Mouse (Mus musculus) monocyte, adult 5-6 weeks (primary cell): ENCODE data around the gene Pitx1. TPM values are rescaled to one million over a fixed set of nuclear protein-coding genes. Genes with fewer than 3 reads are reported as not detected.

Source experiments
- ATAC-seq: fragments of 153-309, 156-312 bp; replicated peaks from 2 replicates; pipeline ENCODE4 v1.8.0; 2017; ENCODE audit warnings: mild to moderate bottlenecking; ENCODE audit not compliant: low TSS enrichment, insufficient number of reproducible peaks, severe bottlenecking, poor library complexity, low FRiP score
- total RNA-seq: library from RNA; stranded (forward); fragments of 200-1000, 200-491, 200-594 nt; gene quantifications from 3 replicates; pipeline ENCODE4 v1.2.3, GENCODE M21; 2017

The Pitx1 gene
- total RNA-seq, 1 experiment from 2014 or later, result not detected

GRCm38 (mm10) chr13:55809041-55809623, 26.9 kb downstream of the Pitx1 start:
- ATAC-seq, result no peak

- no peak for ATAC-seq
Observed at GRCm38 (mm10) chr13:55803973-55804372, 32.0 kb downstream of the Pitx1 start.

GRCm38 (mm10) chr13:55801246-55801645, 34.7 kb downstream of the Pitx1 start:
- ATAC-seq, result no peak

DNA sequence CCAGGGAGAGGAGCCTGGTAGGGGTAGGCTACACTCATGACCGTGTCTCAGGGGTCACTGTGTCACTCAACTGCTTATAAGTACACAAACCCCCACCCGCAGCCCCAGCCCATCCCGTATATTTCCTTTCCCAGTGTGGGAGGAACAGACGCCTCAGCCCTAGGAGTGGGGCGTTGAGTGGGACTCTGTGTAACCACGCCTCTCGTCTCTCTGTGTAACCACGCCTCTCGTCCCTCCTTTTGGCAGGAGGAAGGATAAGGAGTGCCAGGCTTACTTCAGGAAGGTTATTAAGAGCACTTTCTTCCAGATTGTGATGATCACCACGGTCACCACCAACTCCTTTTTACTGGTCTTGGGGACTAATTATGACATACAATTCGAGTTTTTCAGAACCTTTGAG, 49.9 kb downstream of the Pitx1 start:
- ATAC-seq, result no peak

GRCm38 (mm10) chr13:55784268-55784667, 51.7 kb downstream of the Pitx1 start, which contains the start of gene Catsper3:
Catsper3 (plus strand) TSS chr13:55784568.
- ATAC-seq, result no peak

GRCm38 (mm10) chr13:55775056-55775455, 60.9 kb downstream of the Pitx1 start:
- no peak for ATAC-seq

Other genes with a start within 250 kb of the Pitx1 start
- gene B4galt7, start 236.3 kb downstream of the Pitx1 start, total RNA-seq, result 23.1 to 47.1 TPM (median 26.2 TPM) in 3 replicates
- 26.6 to 41.4 TPM (median 37.6 TPM) in 3 replicates for gene Caml, start 213.2 kb downstream of the Pitx1 start, total RNA-seq
- gene Ddx46, start 201.2 kb downstream of the Pitx1 start, total RNA-seq, result 123 to 183 TPM (median 145 TPM) in 3 replicates
- 37.5 to 51.1 TPM (median 49.4 TPM) in 3 replicates for gene B230219D22Rik, start 143.1 kb downstream of the Pitx1 start, total RNA-seq
- 27.3 to 47.8 TPM (median 47.6 TPM) in 3 replicates for gene Txndc15, start 121.5 kb downstream of the Pitx1 start, total RNA-seq
- 18.4 to 47.8 TPM (median 21.5 TPM) in 3 replicates for gene Pcbd2, start 108.8 kb downstream of the Pitx1 start, total RNA-seq
- not detected in 3 replicates for gene Catsper3, start 51.6 kb downstream of the Pitx1 start, total RNA-seq